In the genomic region with DNA sequence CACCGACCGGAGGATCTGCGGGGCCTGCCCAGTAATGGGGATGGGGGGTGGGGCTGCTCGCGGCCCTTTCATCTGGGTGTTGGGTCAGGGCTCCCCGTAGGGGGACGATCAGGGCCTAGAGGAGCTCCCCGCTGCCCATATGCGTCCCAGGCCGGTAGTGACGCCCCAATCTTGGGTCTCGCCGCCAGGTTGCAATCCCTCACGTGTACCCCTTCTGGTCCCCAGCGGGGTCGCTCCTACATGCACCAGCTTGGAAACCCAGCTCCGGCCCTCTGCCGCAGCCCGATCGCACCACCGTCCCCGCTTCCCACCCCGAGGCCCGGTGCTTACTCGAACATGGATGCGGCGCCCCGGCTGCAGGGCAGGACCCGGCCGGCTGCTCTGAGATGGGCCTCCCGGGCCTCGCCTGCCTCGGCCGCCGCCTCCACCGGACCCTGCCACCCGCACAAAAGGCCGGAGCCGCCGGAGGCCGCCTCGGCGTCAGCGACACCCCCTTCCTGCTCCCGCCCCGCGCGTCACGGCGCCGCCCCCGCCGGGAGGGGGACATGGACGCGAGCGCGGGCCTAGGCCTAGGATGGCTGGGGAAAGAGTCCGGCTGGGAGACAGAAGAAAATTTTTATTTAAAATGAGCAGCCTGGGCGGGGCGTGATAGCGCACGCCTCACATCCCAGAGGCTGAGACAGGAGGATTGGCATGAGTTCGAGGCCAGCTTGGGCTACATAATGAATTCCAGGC, we compare ENCODE assay signal across 8 mouse cellular contexts. TPM values are rescaled to one million over a fixed set of nuclear protein-coding genes. Genes with fewer than 3 reads are reported as not detected.
A peak's percentile ranks its signal among the peaks of the same experiment; 100 is the strongest.
DNase-seq lines count a peak whose midpoint lies in the region; ATAC-seq and TF ChIP-seq lines count a peak whose summit lies in the region.

No protein-coding gene starts in this region.

- peak overlapping the region; percentile 89 for H3K27ac ChIP-seq in CH12.LX (ENCODE audit: insufficient read depth, low read depth)
- peak overlapping the region; percentile 96 for H3K27ac ChIP-seq in forebrain, embryonic 13.5 days
- peak overlapping the region; percentile 93 for H3K27ac ChIP-seq in liver, postnatal 0 days (ENCODE audit: low read depth)
- peak overlapping the region; percentile 99 for H3K27ac ChIP-seq in neural tube, embryonic 13.5 days (replicated peaks)

- no peak for TF ChIP-seq RAD21 in CH12.LX (IDR thresholded peaks at IDR 0.05; ENCODE audit: low read depth, low read length)

- H3K9ac ChIP-seq in CH12.LX (ENCODE audit: insufficient read depth, low read depth) = peak overlapping the region; percentile 85
- H3K9ac ChIP-seq in forebrain, embryonic 13.5 days = peak overlapping the region; percentile 92
- H3K9ac ChIP-seq in liver, postnatal 0 days (replicated peaks) = peak overlapping the region; percentile 90
- H3K9ac ChIP-seq in neural tube, embryonic 13.5 days = peak overlapping the region; percentile 100

- intact Hi-C loops in heart, postnatal 10 days (cut with DNase I) = no loop called here

- H3K4me1 ChIP-seq in CH12.LX (ENCODE audit: control insufficient read depth in 1 of 2, insufficient read depth in 2 of 2) = peaks cover 21 to 54% of the 10 kb centered on the region in 2 experiments
- H3K4me1 ChIP-seq in forebrain, embryonic 13.5 days = peaks cover 36% of the 10 kb centered on the region
- H3K4me1 ChIP-seq in liver, postnatal 0 days (ENCODE audit: insufficient read depth) = peaks cover 52% of the 10 kb centered on the region
- peaks cover 42% of the 10 kb centered on the region for H3K4me1 ChIP-seq in neural tube, embryonic 13.5 days (replicated peaks)

- peak overlapping the region; percentile 58; the same call in 1 of the 2 replicates for H3K4me2 ChIP-seq in CH12.LX (ENCODE audit: insufficient read depth, low read depth, poor library complexity, severe bottlenecking)
- peak overlapping the region; percentile 85 for H3K4me2 ChIP-seq in forebrain, embryonic 13.5 days
- peak overlapping the region; percentile 88 for H3K4me2 ChIP-seq in liver, postnatal 0 days (ENCODE audit: low read depth, low read length)
- peak overlapping the region; percentile 75 for H3K4me2 ChIP-seq in neural tube, embryonic 13.5 days

- DNase-seq in CH12.LX (ENCODE audit: extremely low read depth) = peak; percentile 80
- DNase-seq in c-Kit-positive CD71-positive TER-119-positive erythroid progenitor cells, embryonic 14.5 days (ENCODE audit: low spot score) = peak; percentile 53
- DNase-seq in heart, postnatal 10 days = peak; percentile 92 to 94
- DNase-seq in kidney, postnatal 4 days = peak; percentile 91 to 95
- peak; percentile 87 for DNase-seq in liver, postnatal 0 days
- DNase-seq in telencephalon, adult 2 months (ENCODE audit: low read depth, low spot score) = peak; percentile 75

- H3K9me3 ChIP-seq in CH12.LX (replicated peaks; ENCODE audit: low read length) = no peaks in the 10 kb centered on the region
- H3K9me3 ChIP-seq in forebrain, embryonic 13.5 days (replicated peaks) = no peaks in the 10 kb centered on the region
- H3K9me3 ChIP-seq in liver, postnatal 0 days (ENCODE audit: low read length) = no peaks in the 10 kb centered on the region
- no peaks in the 10 kb centered on the region for H3K9me3 ChIP-seq in neural tube, embryonic 13.5 days

- in situ Hi-C loops in CH12.LX (cut with MboI; ENCODE audit: low pct_ligation_motif_present, low pct_unique_long_range_greater_than_20kb, low sequenced_read_pairs) = no loop called here

- peaks cover 13 to 36% of the 10 kb centered on the region in 2 experiments for H3K36me3 ChIP-seq in CH12.LX (replicated peaks in 1 of 2; ENCODE audit: control insufficient read depth in 1 of 2, insufficient read depth in 1 of 2, low read length in 1 of 2)
- peaks cover 13% of the 10 kb centered on the region for H3K36me3 ChIP-seq in forebrain, embryonic 13.5 days (ENCODE audit: poor library complexity, severe bottlenecking)
- H3K36me3 ChIP-seq in liver, postnatal 0 days (replicated peaks; ENCODE audit: insufficient read depth, low read length) = no peaks in the 10 kb centered on the region
- peaks cover 15% of the 10 kb centered on the region for H3K36me3 ChIP-seq in neural tube, embryonic 13.5 days

- no peak for TF ChIP-seq CTCF in CH12.LX (conservative IDR thresholded peaks at IDR 0.05 in 1 of 2, IDR thresholded peaks at IDR 0.05 in 1 of 2; ENCODE audit: low read depth in 2 of 2, low read length in 2 of 2)
- TF ChIP-seq CTCF in liver, postnatal 0 days (IDR thresholded peaks at IDR 0.05; ENCODE audit: low read depth) = no peak

- no peaks in the 10 kb centered on the region for H3K27me3 ChIP-seq in CH12.LX (replicated peaks)
- H3K27me3 ChIP-seq in forebrain, embryonic 13.5 days = no peaks in the 10 kb centered on the region
- H3K27me3 ChIP-seq in liver, postnatal 0 days (ENCODE audit: insufficient read depth, low read length) = no peaks in the 10 kb centered on the region
- no peaks in the 10 kb centered on the region for H3K27me3 ChIP-seq in neural tube, embryonic 13.5 days

- no peak for TF ChIP-seq EP300 in CH12.LX (IDR thresholded peaks at IDR 0.05; ENCODE audit: low read length)
- no peak for TF ChIP-seq EP300 in liver, postnatal 0 days (IDR thresholded peaks at IDR 0.05; ENCODE audit: low read depth)

- H3K79me2 ChIP-seq in CH12.LX (replicated peaks; ENCODE audit: control insufficient read depth, extremely low read depth, insufficient read depth, poor library complexity, severe bottlenecking) = peaks cover 48% of the 10 kb centered on the region

- dilution Hi-C loops in CH12.LX (cut with MboI; ENCODE audit: extremely low pct_ligation_motif_present, extremely low pct_unique_long_range_greater_than_20kb, low sequenced_read_pairs) = no loop called here

- ATAC-seq in forebrain, embryonic 13.5 days = peak; percentile 87
- ATAC-seq in liver, postnatal 0 days = peak; percentile 86
- ATAC-seq in neural tube, embryonic 13.5 days (ENCODE audit: low read depth) = peak; percentile 74

- under 1% methylated on average over 56 of the region's 63 CpGs for WGBS in forebrain, embryonic 13.5 days
- 3% methylated on average over 62 of the region's 63 CpGs for WGBS in liver, postnatal 0 days (ENCODE audit: insufficient replicate concordance)
- under 1% methylated on average over 63 of the region's 63 CpGs for WGBS in neural tube, embryonic 13.5 days

- peak; percentile 56; the same call in 1 of the 2 replicates for TF ChIP-seq POLR2A in CH12.LX (IDR thresholded peaks at IDR 0.05; ENCODE audit: low read depth, low read length)

- H3K4me3 ChIP-seq in CH12.LX (replicated peaks in 1 of 3; ENCODE audit: low read depth in 2 of 3, low read length in 2 of 3, poor library complexity in 1 of 3) = peak overlapping the region; percentile 82 to 97 (median 96)
- H3K4me3 ChIP-seq in forebrain, embryonic 13.5 days = peak overlapping the region; percentile 72
- peak overlapping the region; percentile 70 for H3K4me3 ChIP-seq in liver, postnatal 0 days (ENCODE audit: low read depth, low read length)
- H3K4me3 ChIP-seq in neural tube, embryonic 13.5 days = peak overlapping the region; percentile 94

TF ChIP-seq in CH12.LX, 34 proteins besides CTCF, POLR2A, EP300 and RAD21:
- TF ChIP-seq TCF12 (IDR thresholded peaks at IDR 0.05; ENCODE audit: low read depth, low read length) (peak; percentile 56), KAT2A (IDR thresholded peaks at IDR 0.05; ENCODE audit: insufficient replicate concordance, low read length) (0 out of 2 replicates have a peak, but pooled peaks have one; percentile 4), NRF1 (IDR thresholded peaks at IDR 0.05; ENCODE audit: low read depth, low read length) (no peak), CHD2 (IDR thresholded peaks at IDR 0.05; ENCODE audit: low read length) (peak; percentile 11; the same call in 1 of the 2 replicates), UBTF (IDR thresholded peaks at IDR 0.05; ENCODE audit: low read depth, low read length) (peak; percentile 89; the same call in 1 of the 2 replicates), ETS1 (conservative IDR thresholded peaks at IDR 0.05; ENCODE audit: low read depth, low read length) (no peak), MXI1 (IDR thresholded peaks at IDR 0.05; ENCODE audit: low read depth, low read length) (peak; percentile 27; the same call in 1 of the 2 replicates), JUN (IDR thresholded peaks at IDR 0.05; ENCODE audit: insufficient read depth, low read depth, low read length) (no peak), ELF1 (IDR thresholded peaks at IDR 0.05; ENCODE audit: low read depth, low read length) (0 out of 2 replicates have a peak, but pooled peaks have one; percentile 25), POLR2AphosphoS2 (IDR thresholded peaks at IDR 0.05; ENCODE audit: low read depth, low read length) (no peak)

RNA-seq across cellular contexts. Expression of a gene that starts 5.0 kb away (rescaled TPM):
- total RNA-seq in CH12.LX (2012; rRNA removed) (66.6 and 86.0 TPM in 2 replicates), CH12.LX (2014; rRNA removed) (45.7 and 49.5 TPM in 2 replicates)
- 70.0 and 90.7 TPM in 2 replicates for polyA plus RNA-seq in CH12.LX (2012; ENCODE audit: insufficient read length, low read depth)
- 171 and 189 TPM in 2 replicates for polyA plus RNA-seq in forebrain, embryonic 13.5 days (2015; fragmentation: Nextera tagmentation; extraction: Ambion mirVana)
- total RNA-seq in heart, postnatal 10 days (2021) = 10 to 100 TPM; 25.6 to 31.4 TPM
- polyA plus RNA-seq in liver, postnatal 0 days (2015; fragmentation: Nextera tagmentation; extraction: Ambion mirVana) = 7.1 and 8.9 TPM in 2 replicates
- 206 and 212 TPM in 2 replicates for polyA plus RNA-seq in neural tube, embryonic 13.5 days (2015; fragmentation: Nextera tagmentation; extraction: Ambion mirVana)

RNA-seq across cellular contexts. Expression of a gene that starts 23.9 kb away (rescaled TPM):
- total RNA-seq in CH12.LX (2012; rRNA removed) = 0.17 and 0.30 TPM in 2 replicates
- total RNA-seq in CH12.LX (2014; rRNA removed) = not detected in 2 replicates
- not detected in 2 replicates for polyA plus RNA-seq in CH12.LX (2012; ENCODE audit: insufficient read length, low read depth)
- 1.1 and 1.3 TPM in 2 replicates for polyA plus RNA-seq in forebrain, embryonic 13.5 days (2015; fragmentation: Nextera tagmentation; extraction: Ambion mirVana)
- total RNA-seq in heart, postnatal 10 days (2021) = 10 to 100 TPM; 13.2 to 13.9 TPM
- 2.8 and 3.1 TPM in 2 replicates for polyA plus RNA-seq in liver, postnatal 0 days (2015; fragmentation: Nextera tagmentation; extraction: Ambion mirVana)
- polyA plus RNA-seq in neural tube, embryonic 13.5 days (2015; fragmentation: Nextera tagmentation; extraction: Ambion mirVana) = 5.1 and 6.8 TPM in 2 replicates

RNA-seq across cellular contexts. Expression of a gene that starts 35.6 kb away (rescaled TPM):
- 1.7 and 3.0 TPM in 2 replicates for total RNA-seq in CH12.LX (2012; rRNA removed)
- 8.7 and 11.2 TPM in 2 replicates for total RNA-seq in CH12.LX (2014; rRNA removed)
- polyA plus RNA-seq in CH12.LX (2012; ENCODE audit: insufficient read length, low read depth) = 16.7 and 18.7 TPM in 2 replicates
- not detected in 2 replicates for polyA plus RNA-seq in forebrain, embryonic 13.5 days (2015; fragmentation: Nextera tagmentation; extraction: Ambion mirVana)
- 1 to 10 TPM; 2.5 to 3.0 TPM for total RNA-seq in heart, postnatal 10 days (2021)
- polyA plus RNA-seq in liver, postnatal 0 days (2015; fragmentation: Nextera tagmentation; extraction: Ambion mirVana) = 250 and 259 TPM in 2 replicates
- polyA plus RNA-seq in neural tube, embryonic 13.5 days (2015; fragmentation: Nextera tagmentation; extraction: Ambion mirVana) = 0.25 and 0.62 TPM in 2 replicates

Comparison
In these comparisons a context has a peak if more than half of its experiments do, and no peak if none do; other contexts are left out.
1. Peak in every context shown above with its lines: DNase-seq, ATAC-seq, H3K4me3 ChIP-seq and H3K27ac ChIP-seq.
2. RNA of a gene that starts 35.6 kb away (polyA plus RNA-seq): 250 to 259 TPM in liver, postnatal 0 days; 16.7 to 18.7 TPM in CH12.LX, 0.25 to 0.62 TPM in neural tube, embryonic 13.5 days and not detected in forebrain, embryonic 13.5 days; every median in the first group is over 10 times any median in the second.